Mouse (Mus musculus) MEL (cell line): Measurements from ENCODE around the gene Slco1c1. TPM values are rescaled to one million over a fixed set of nuclear protein-coding genes. Genes with fewer than 3 reads are reported as not detected.

Experiments used
- DNase-seq: peaks from one replicate; pipeline ENCODE4 v3.0.0; 2011; ENCODE audit warnings: low read depth, low spot score
- H3K27ac ChIP-seq: 2 replicates; pipeline ENCODE4 v1.5.1; 2012; ENCODE audit warnings: low read depth, mild to moderate bottlenecking, control low read depth, low read length, moderate library complexity; ENCODE audit not compliant: control insufficient read depth
- H3K27me3 ChIP-seq, 2 experiments: fragments of 150-350 bp in 1 of 2; sonication (generic) in 1 of 2; 2 replicates each; pipeline ENCODE4 v1.6.1; 2012; ENCODE audit warnings: low read length in 2 of 2, mild to moderate bottlenecking in 2 of 2, improper control_type of control experiment in 1 of 2, moderate library complexity in 1 of 2; ENCODE audit not compliant: insufficient read depth in 2 of 2, control insufficient read depth in 1 of 2
- H3K36me3 ChIP-seq, 2 experiments: 2 replicates each; pipeline ENCODE4 v1.6.1; 2012 to 2014; ENCODE audit warnings: low read length in 2 of 2, improper control_type of control experiment in 1 of 2, inconsistent platforms in 1 of 2, mild to moderate bottlenecking in 1 of 2; ENCODE audit not compliant: insufficient read depth in 2 of 2, control insufficient read depth in 1 of 2
- H3K4me1 ChIP-seq, 2 experiments: fragments of 150-350 bp in 1 of 2; sonication (generic) in 1 of 2; 2 replicates each; pipeline ENCODE4 v1.6.1; 2012; ENCODE audit warnings: low read length in 2 of 2, improper control_type of control experiment in 1 of 2, mild to moderate bottlenecking in 1 of 2; ENCODE audit not compliant: insufficient read depth in 2 of 2, control insufficient read depth in 1 of 2
- H3K4me3 ChIP-seq, 2 experiments: fragments of 150-350 bp in 1 of 2; sonication (generic) in 1 of 2; 2 replicates each; pipeline ENCODE4 v1.5.1; 2012; ENCODE audit warnings: low read depth in 2 of 2, low read length in 2 of 2, mild to moderate bottlenecking in 2 of 2, moderate library complexity in 2 of 2, control low read depth in 1 of 2, improper control_type of control experiment in 1 of 2; ENCODE audit not compliant: control insufficient read depth in 1 of 2, insufficient read depth in 1 of 2
- H3K79me2 ChIP-seq: 2 replicates; pipeline ENCODE4 v1.6.1; 2012; ENCODE audit warnings: mild to moderate bottlenecking, low read length, moderate library complexity; ENCODE audit not compliant: control insufficient read depth, poor library complexity, insufficient read depth
- H3K9ac ChIP-seq: 2 replicates; pipeline ENCODE4 v1.6.1; 2012; ENCODE audit warnings: low read depth, mild to moderate bottlenecking, control low read depth, low read length, moderate library complexity; ENCODE audit not compliant: control insufficient read depth, poor library complexity, severe bottlenecking
- H3K9me3 ChIP-seq: fragments of 150-350 bp; sonication (generic); replicated peaks from 2 replicates; pipeline ENCODE4 v1.6.1; 2012; ENCODE audit warnings: mild to moderate bottlenecking, low read length, improper control_type of control experiment, moderate library complexity; ENCODE audit not compliant: insufficient read depth
- CHD2 ChIP-seq: IDR thresholded peaks from 2 replicates; pipeline ENCODE4 v1.6.1; 2011; ENCODE audit warnings: low read length, improper control_type of control experiment
- E2F4 ChIP-seq: IDR thresholded peaks from 2 replicates; pipeline ENCODE4 v1.6.1; 2011; ENCODE audit warnings: low read depth, low read length, improper control_type of control experiment, borderline replicate concordance
- ELF1 ChIP-seq: IDR thresholded peaks from 2 replicates; pipeline ENCODE4 v1.6.1; 2014; ENCODE audit warnings: low read depth, mild to moderate bottlenecking, inconsistent platforms, low read length, improper control_type of control experiment, moderate library complexity
- EP300 ChIP-seq, 2 experiments: IDR thresholded peaks; 2 replicates each; pipeline ENCODE4 v1.6.1; 2011; ENCODE audit warnings: improper control_type of control experiment in 2 of 2, low read length in 2 of 2, low read depth in 1 of 2, mild to moderate bottlenecking in 1 of 2
- ETS1 ChIP-seq: IDR thresholded peaks from 2 replicates; pipeline ENCODE4 v1.6.1; 2012; ENCODE audit warnings: low read depth, mild to moderate bottlenecking, inconsistent platforms, low read length, improper control_type of control experiment, moderate library complexity
- GABPA ChIP-seq: IDR thresholded peaks from 2 replicates; pipeline ENCODE4 v1.6.1; 2012; ENCODE audit warnings: low read depth, mild to moderate bottlenecking, inconsistent platforms, low read length, improper control_type of control experiment, moderate library complexity
- GATA1 ChIP-seq: IDR thresholded peaks from 2 replicates; pipeline ENCODE4 v1.6.1; 2011; ENCODE audit warnings: low read depth, low read length, improper control_type of control experiment
- HCFC1 ChIP-seq: IDR thresholded peaks from 2 replicates; pipeline ENCODE4 v1.6.1; 2012; ENCODE audit warnings: low read depth, mild to moderate bottlenecking, inconsistent platforms, low read length, improper control_type of control experiment, moderate library complexity
- JUND ChIP-seq: IDR thresholded peaks from 2 replicates; pipeline ENCODE4 v1.6.1; 2011; ENCODE audit warnings: low read depth, mild to moderate bottlenecking, improper control_type of control experiment, low read length
- MAFK ChIP-seq: IDR thresholded peaks from 2 replicates; pipeline ENCODE4 v1.6.1; 2011; ENCODE audit warnings: low read depth, mild to moderate bottlenecking, low read length, improper control_type of control experiment, borderline replicate concordance
- MAX ChIP-seq: IDR thresholded peaks from 2 replicates; pipeline ENCODE4 v1.6.1; 2011; ENCODE audit warnings: low read length, improper control_type of control experiment
- MEF2A ChIP-seq: IDR thresholded peaks from 2 replicates; pipeline ENCODE4 v1.6.1; 2014; ENCODE audit warnings: low read depth, mild to moderate bottlenecking, inconsistent platforms, low read length, improper control_type of control experiment; ENCODE audit not compliant: poor library complexity, insufficient replicate concordance, severe bottlenecking; ENCODE audit errors: extremely low read depth
- MXI1 ChIP-seq: IDR thresholded peaks from 2 replicates; pipeline ENCODE4 v1.6.1; 2011; ENCODE audit warnings: mild to moderate bottlenecking, low read depth, low read length, improper control_type of control experiment
- MYB ChIP-seq: IDR thresholded peaks from 2 replicates; pipeline ENCODE4 v1.6.1; 2011; ENCODE audit warnings: mild to moderate bottlenecking, low read depth, low read length, improper control_type of control experiment
- MYC ChIP-seq: IDR thresholded peaks from 2 replicates; pipeline ENCODE4 v1.6.1; 2011; ENCODE audit warnings: low read depth, mild to moderate bottlenecking, low read length, improper control_type of control experiment, moderate library complexity
- NRF1 ChIP-seq: IDR thresholded peaks from 2 replicates; pipeline ENCODE4 v1.6.1; 2014; ENCODE audit warnings: low read depth, mild to moderate bottlenecking, inconsistent platforms, low read length, improper control_type of control experiment, moderate library complexity; ENCODE audit not compliant: poor library complexity, insufficient read depth, severe bottlenecking
- POLR2AphosphoS2 ChIP-seq: IDR thresholded peaks from 2 replicates; pipeline ENCODE4 v1.6.1; 2011; ENCODE audit warnings: low read length, improper control_type of control experiment
- RAD21 ChIP-seq: IDR thresholded peaks from 2 replicates; pipeline ENCODE4 v1.6.1; 2011; ENCODE audit warnings: mild to moderate bottlenecking, low read depth, low read length, improper control_type of control experiment
- RCOR1 ChIP-seq: IDR thresholded peaks from 2 replicates; pipeline ENCODE4 v1.6.1; 2012; ENCODE audit warnings: low read depth, mild to moderate bottlenecking, inconsistent platforms, low read length, improper control_type of control experiment
- SIN3A ChIP-seq: IDR thresholded peaks from 2 replicates; pipeline ENCODE4 v1.6.1; 2012; ENCODE audit warnings: low read length, improper control_type of control experiment, inconsistent platforms
- TAL1 ChIP-seq: IDR thresholded peaks from 2 replicates; pipeline ENCODE4 v1.6.1; 2012; ENCODE audit warnings: mild to moderate bottlenecking, inconsistent platforms, low read length, moderate library complexity, mixed read lengths
- TBP ChIP-seq: IDR thresholded peaks from 2 replicates; pipeline ENCODE4 v1.8.0; 2011; ENCODE audit warnings: low read depth, low read length, improper control_type of control experiment
- TCF12 ChIP-seq: IDR thresholded peaks from 2 replicates; pipeline ENCODE4 v1.6.1; 2014; ENCODE audit warnings: low read depth, mild to moderate bottlenecking, inconsistent platforms, low read length, improper control_type of control experiment, moderate library complexity
- ZC3H11A ChIP-seq: IDR thresholded peaks from 2 replicates; pipeline ENCODE4 v1.6.1; 2012; ENCODE audit warnings: low read depth, mild to moderate bottlenecking, inconsistent platforms, low read length, improper control_type of control experiment
- ZNF384 ChIP-seq: IDR thresholded peaks from 2 replicates; pipeline ENCODE4 v1.6.1; 2012; ENCODE audit warnings: low read depth, mild to moderate bottlenecking, inconsistent platforms, low read length, improper control_type of control experiment
- polyA plus RNA-seq, 2 experiments: library from polyadenylated mRNA; stranded (reverse) in 1 of 2; unstranded in 1 of 2; fragments of >175 nt in 1 of 2; fragments of >200 nt in 1 of 2; gene quantifications; 2 replicates each; pipeline versions ENCODE4 v1.2.1 to v1.2.4; 2012; ENCODE audit warnings: low replicate concordance in 2 of 2, low read depth in 1 of 2; ENCODE audit not compliant: insufficient read length in 2 of 2, insufficient read depth in 1 of 2, missing spikeins in 1 of 2
- total RNA-seq: library from RNA; depleted of rRNA; stranded (reverse); fragments of 300-350 nt; gene quantifications from 2 replicates; pipeline ENCODE4 v1.2.3, GENCODE M21; 2012

Slco1c1 gene
- total and polyA plus RNA-seq, 3 experiments, result not detected

GRCm38 (mm10) chr6:141600940-141601339 is 76.8 kb downstream of the Slco1c1 start:
- H3K4me3 ChIP-seq, result no peak overlapping the region
- H3K79me2 ChIP-seq, result no peaks in the 10 kb centered on the region
- no peaks in the 10 kb centered on the region for H3K36me3 ChIP-seq
- H3K9me3 ChIP-seq, result no peaks in the 10 kb centered on the region
- TF ChIP-seq TAL1, result no peak
- TF ChIP-seq MXI1, result no peak
- TF ChIP-seq ELF1, result no peak
- no peak for TF ChIP-seq E2F4
- TF ChIP-seq RCOR1, result no peak
- TF ChIP-seq TBP, result no peak
- no peak for TF ChIP-seq MAFK
- TF ChIP-seq EP300 (IDR thresholded peaks at IDR 0.05; ENCODE audit: low read depth in 1 of 2, low read length in 2 of 2), result no peak
- TF ChIP-seq GABPA, result no peak
- TF ChIP-seq TCF12, result no peak
- TF ChIP-seq ZC3H11A, result no peak
- TF ChIP-seq MYB, result no peak
- no peak for TF ChIP-seq NRF1
- no peak for TF ChIP-seq GATA1
- no peak for TF ChIP-seq ETS1
- no peak for TF ChIP-seq RAD21
- no peak for TF ChIP-seq JUND
- TF ChIP-seq MYC, result no peak
- TF ChIP-seq MEF2A, result no peak
- H3K27me3 ChIP-seq, result no peaks in the 10 kb centered on the region
- no peaks in the 10 kb centered on the region for H3K4me1 ChIP-seq
- no peak overlapping the region for H3K27ac ChIP-seq
- DNase-seq, result no peak
- no peak overlapping the region for H3K9ac ChIP-seq

GRCm38 (mm10) chr6:141610702-141611260 is 86.6 kb downstream of the Slco1c1 start:
- Histone ChIP-seq H3K79me2 (no peaks in the 10 kb centered on the region), H3K4me3 (no peak overlapping the region), H3K27ac (no peak overlapping the region), H3K9ac (no peak overlapping the region), H3K36me3 (no peaks in the 10 kb centered on the region), H3K9me3 (no peaks in the 10 kb centered on the region), H3K4me1 (no peaks in the 10 kb centered on the region), H3K27me3 (no peaks in the 10 kb centered on the region)
- TF ChIP-seq HCFC1 (no peak), ETS1 (no peak), SIN3A (no peak), CHD2 (no peak), MXI1 (no peak), MEF2A (no peak), MAX (no peak), ELF1 (no peak), MYB (no peak), RCOR1 (no peak), ZNF384 (no peak), NRF1 (no peak), POLR2AphosphoS2 (no peak), GABPA (no peak)
- no peak for DNase-seq
